Mouse (Mus musculus): ENCODE results near the gene Cdc42se2. TPM values are rescaled to one million over a fixed set of nuclear protein-coding genes. Genes with fewer than 3 reads are reported as not detected.

Gene Cdc42se2
- polyA plus RNA-seq, 1 experiment from 2014 or later = 15.4 TPM

DNA sequence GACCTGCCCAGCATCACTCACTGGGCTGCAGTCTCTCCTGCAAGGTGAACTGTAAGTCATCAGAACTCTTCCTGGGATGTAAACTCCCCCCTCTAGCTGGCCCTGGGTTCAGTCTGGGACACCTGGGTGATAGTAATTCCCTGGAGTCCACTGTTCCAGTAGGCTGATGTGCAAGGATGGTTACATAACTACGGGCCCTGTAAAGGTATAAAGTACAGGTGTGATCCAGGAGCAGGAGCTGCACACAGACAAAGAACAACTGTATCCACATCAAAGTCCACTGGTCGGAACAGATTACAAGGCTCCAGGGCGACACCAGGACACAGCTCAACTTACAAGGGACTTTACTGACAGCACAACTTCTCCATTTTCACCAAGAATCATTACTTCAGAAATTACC lies 23.6 kb upstream of the Cdc42se2 start:
- H3K9ac ChIP-seq (replicated peaks) = no peak overlapping the region
- H3K27me3 ChIP-seq (ENCODE audit: insufficient read depth, low read length) = no peaks in the 10 kb centered on the region
- H3K27ac ChIP-seq (ENCODE audit: low read depth) = no peak overlapping the region
- H3K4me3 ChIP-seq (ENCODE audit: low read depth, low read length) = no peak overlapping the region
- DNase-seq (no peak), ATAC-seq (peak; percentile 62)
- WGBS (ENCODE audit: insufficient replicate concordance) = 44% methylated on average over 3 of the region's 3 CpGs
- TF ChIP-seq EP300 (IDR thresholded peaks at IDR 0.05; ENCODE audit: low read depth) (no peak), CTCF (IDR thresholded peaks at IDR 0.05; ENCODE audit: low read depth) (no peak)
- H3K9me3 ChIP-seq (ENCODE audit: low read length) = 0 out of 2 replicates have a peak, but pooled peaks cover 2% of the 10 kb centered on the region
- H3K4me2 ChIP-seq (ENCODE audit: low read depth, low read length) = no peak overlapping the region
- no peaks in the 10 kb centered on the region for H3K36me3 ChIP-seq (replicated peaks; ENCODE audit: insufficient read depth, low read length)
- H3K4me1 ChIP-seq (ENCODE audit: insufficient read depth) = peaks cover 9% of the 10 kb centered on the region

DNA sequence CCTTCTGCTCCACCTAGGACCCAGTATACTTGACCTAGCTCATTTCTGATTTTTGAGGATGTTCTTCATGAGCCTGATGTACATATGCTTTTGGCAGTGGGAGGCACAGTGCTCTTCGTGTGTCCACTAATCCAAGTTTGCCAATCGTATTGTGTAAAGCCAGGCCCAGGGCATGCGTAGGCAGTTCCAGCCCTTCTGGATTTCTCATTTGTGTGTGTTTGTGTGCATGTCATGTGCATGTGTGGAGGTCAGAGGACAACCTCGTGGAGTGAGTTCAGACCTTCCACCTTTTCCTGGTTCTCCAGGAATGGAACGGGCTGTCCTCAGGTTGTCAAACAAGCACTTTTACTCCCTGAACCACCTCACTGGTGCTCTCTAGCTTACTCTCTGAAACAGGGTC lies 22.1 kb upstream of the Cdc42se2 start:
- H3K36me3 ChIP-seq (replicated peaks; ENCODE audit: insufficient read depth, low read length) = no peaks in the 10 kb centered on the region
- H3K4me3 ChIP-seq (ENCODE audit: low read depth, low read length) = no peak overlapping the region
- H3K27ac ChIP-seq (ENCODE audit: low read depth) = no peak overlapping the region
- peak; percentile 74 for ATAC-seq
- H3K27me3 ChIP-seq (ENCODE audit: insufficient read depth, low read length) = no peaks in the 10 kb centered on the region
- no peak for DNase-seq
- H3K9ac ChIP-seq (replicated peaks) = no peak overlapping the region
- TF ChIP-seq CTCF (IDR thresholded peaks at IDR 0.05; ENCODE audit: low read depth) = no peak
- no peak for TF ChIP-seq EP300 (IDR thresholded peaks at IDR 0.05; ENCODE audit: low read depth)
- H3K9me3 ChIP-seq (ENCODE audit: low read length) = no peaks in the 10 kb centered on the region
- H3K4me2 ChIP-seq (ENCODE audit: low read depth, low read length) = no peak overlapping the region
- H3K4me1 ChIP-seq (ENCODE audit: insufficient read depth) = peaks cover 9% of the 10 kb centered on the region
- 67% methylated on average over 5 of the region's 5 CpGs for WGBS (ENCODE audit: insufficient replicate concordance)

DNA sequence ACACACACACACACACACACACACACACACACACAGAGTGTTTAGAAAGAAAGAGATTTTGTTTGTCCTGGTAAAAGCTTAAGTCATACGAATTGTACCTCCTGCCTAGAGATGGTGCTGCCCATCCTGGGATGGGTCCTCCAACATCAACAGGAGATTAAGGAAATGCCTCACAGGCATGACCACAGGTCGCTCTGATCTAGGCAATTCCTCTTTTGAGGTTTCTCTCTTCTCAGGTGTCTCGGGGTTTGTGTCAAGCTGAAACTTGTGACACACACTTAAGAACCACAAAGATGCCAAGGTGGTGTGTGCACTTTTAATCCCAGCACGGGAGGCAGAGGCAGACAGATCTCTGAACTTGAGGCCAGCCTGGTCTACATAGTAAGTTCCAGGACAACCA lies 20.7 kb upstream of the Cdc42se2 start:
- no peak overlapping the region for H3K9ac ChIP-seq (replicated peaks)
- ATAC-seq (no peak), DNase-seq (no peak)
- 50% methylated on average over 4 of the region's 4 CpGs for WGBS (ENCODE audit: insufficient replicate concordance)
- H3K36me3 ChIP-seq (replicated peaks; ENCODE audit: insufficient read depth, low read length) = no peaks in the 10 kb centered on the region
- H3K9me3 ChIP-seq (ENCODE audit: low read length) = no peaks in the 10 kb centered on the region
- H3K4me1 ChIP-seq (ENCODE audit: insufficient read depth) = peaks cover 9% of the 10 kb centered on the region
- H3K27ac ChIP-seq (ENCODE audit: low read depth) = peak overlapping the region; percentile 11; the same call in 1 of the 2 replicates
- TF ChIP-seq EP300 (IDR thresholded peaks at IDR 0.05; ENCODE audit: low read depth) = no peak
- no peak for TF ChIP-seq CTCF (IDR thresholded peaks at IDR 0.05; ENCODE audit: low read depth)
- H3K4me2 ChIP-seq (ENCODE audit: low read depth, low read length) = 0 out of 2 replicates have a peak overlapping the region, but pooled peaks have one; percentile 18
- no peak overlapping the region for H3K4me3 ChIP-seq (ENCODE audit: low read depth, low read length)
- no peaks in the 10 kb centered on the region for H3K27me3 ChIP-seq (ENCODE audit: insufficient read depth, low read length)

DNA sequence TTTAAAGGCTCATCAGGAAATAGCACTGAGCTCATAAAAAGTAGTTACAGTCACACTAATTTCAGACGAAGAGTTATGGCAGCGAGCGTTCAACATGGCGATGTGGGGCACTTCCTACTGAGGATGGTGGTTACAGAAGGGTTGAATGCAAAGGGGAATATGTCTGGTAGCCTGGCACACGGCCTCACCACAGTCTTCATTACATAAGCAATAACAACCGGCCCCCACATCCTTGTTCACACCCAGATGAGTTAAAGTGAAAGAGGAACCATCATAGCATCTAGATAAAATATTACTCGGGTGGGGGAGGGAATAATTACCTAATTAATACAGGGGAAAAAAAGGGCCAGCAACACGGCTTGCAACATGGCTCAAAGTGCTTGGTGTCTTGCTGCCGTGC lies 20.2 kb upstream of the Cdc42se2 start:
- 33% methylated on average over 9 of the region's 9 CpGs for WGBS (ENCODE audit: insufficient replicate concordance)

DNA sequence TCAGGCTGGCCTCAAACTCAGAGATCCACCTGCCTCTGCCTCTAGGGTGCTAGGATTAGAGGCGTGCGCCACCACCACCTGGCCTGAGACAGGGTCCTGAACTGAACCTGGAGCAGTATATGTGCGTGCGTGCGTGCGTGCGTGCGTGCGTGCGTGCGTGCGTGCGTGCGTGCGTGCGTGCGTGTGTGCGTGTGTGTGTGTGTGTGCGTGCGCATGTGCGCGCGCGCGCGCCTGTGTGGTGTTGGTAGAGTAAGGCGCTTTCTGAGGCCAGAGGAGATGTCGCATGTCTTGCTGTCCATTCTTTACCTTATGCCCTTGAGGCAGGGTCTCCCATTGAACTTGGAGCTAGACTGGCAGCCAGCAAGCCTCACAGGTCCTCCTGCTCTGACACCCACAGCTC lies 19.4 kb upstream of the Cdc42se2 start:
- TF ChIP-seq CTCF (IDR thresholded peaks at IDR 0.05; ENCODE audit: low read depth) (no peak), EP300 (IDR thresholded peaks at IDR 0.05; ENCODE audit: low read depth) (no peak)
- Histone ChIP-seq H3K4me1 (ENCODE audit: insufficient read depth) (peaks cover 13% of the 10 kb centered on the region), H3K9ac (replicated peaks) (no peak overlapping the region), H3K36me3 (replicated peaks; ENCODE audit: insufficient read depth, low read length) (no peaks in the 10 kb centered on the region), H3K27ac (ENCODE audit: low read depth) (no peak overlapping the region), H3K4me2 (ENCODE audit: low read depth, low read length) (no peak overlapping the region), H3K4me3 (ENCODE audit: low read depth, low read length) (no peak overlapping the region), H3K27me3 (ENCODE audit: insufficient read depth, low read length) (no peaks in the 10 kb centered on the region), H3K9me3 (ENCODE audit: low read length) (no peaks in the 10 kb centered on the region)
- ATAC-seq (no peak), DNase-seq (no peak)
- 88% methylated on average over 28 of the region's 28 CpGs for WGBS (ENCODE audit: insufficient replicate concordance)

More for the DNA sequence above, 20.2 kb upstream of the Cdc42se2 start:
- Histone ChIP-seq H3K9me3 (ENCODE audit: low read length) (no peaks in the 10 kb centered on the region), H3K36me3 (replicated peaks; ENCODE audit: insufficient read depth, low read length) (no peaks in the 10 kb centered on the region), H3K27me3 (ENCODE audit: insufficient read depth, low read length) (no peaks in the 10 kb centered on the region), H3K9ac (replicated peaks) (no peak overlapping the region), H3K4me2 (ENCODE audit: low read depth, low read length) (peak overlapping the region; percentile 11; the same call in 1 of the 2 replicates), H3K4me1 (ENCODE audit: insufficient read depth) (peaks cover 12% of the 10 kb centered on the region), H3K27ac (ENCODE audit: low read depth) (peak overlapping the region; percentile 64), H3K4me3 (ENCODE audit: low read depth, low read length) (no peak overlapping the region)
- peak; percentile 27 for DNase-seq
- peak; percentile 34 for ATAC-seq
- TF ChIP-seq CTCF (IDR thresholded peaks at IDR 0.05; ENCODE audit: low read depth) = no peak
- TF ChIP-seq EP300 (IDR thresholded peaks at IDR 0.05; ENCODE audit: low read depth) = no peak

DNA sequence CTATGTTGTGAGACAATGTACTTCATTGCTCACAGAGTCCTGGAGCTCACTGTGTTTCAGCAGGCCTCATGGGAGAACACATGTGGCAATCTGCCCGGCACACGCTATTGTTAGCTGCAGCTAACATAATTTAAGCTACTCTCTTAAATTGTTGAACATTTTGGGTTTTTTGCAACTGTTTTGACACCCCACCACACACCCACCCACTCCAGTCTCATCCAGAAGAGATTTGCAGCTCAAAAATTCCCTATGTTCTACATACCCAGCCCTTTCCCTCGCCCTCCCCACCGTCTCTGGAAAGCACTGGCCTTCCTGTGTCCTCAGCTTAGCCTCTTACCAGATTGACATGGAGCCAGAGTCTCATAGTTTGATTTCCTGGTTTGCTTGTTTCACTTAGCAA lies 17.7 kb upstream of the Cdc42se2 start:
- H3K9me3 ChIP-seq (ENCODE audit: low read length) = no peaks in the 10 kb centered on the region
- H3K4me1 ChIP-seq (ENCODE audit: insufficient read depth) = peaks cover 11% of the 10 kb centered on the region
- no peak for ATAC-seq
- no peak overlapping the region for H3K4me3 ChIP-seq (ENCODE audit: low read depth, low read length)
- TF ChIP-seq EP300 (IDR thresholded peaks at IDR 0.05; ENCODE audit: low read depth) (no peak), CTCF (IDR thresholded peaks at IDR 0.05; ENCODE audit: low read depth) (no peak)
- no peak overlapping the region for H3K4me2 ChIP-seq (ENCODE audit: low read depth, low read length)
- H3K9ac ChIP-seq (replicated peaks) = no peak overlapping the region
- 81% methylated on average over 4 of the region's 4 CpGs for WGBS (ENCODE audit: insufficient replicate concordance)
- no peak for DNase-seq
- H3K27me3 ChIP-seq (ENCODE audit: insufficient read depth, low read length) = no peaks in the 10 kb centered on the region
- H3K36me3 ChIP-seq (replicated peaks; ENCODE audit: insufficient read depth, low read length) = no peaks in the 10 kb centered on the region
- H3K27ac ChIP-seq (ENCODE audit: low read depth) = no peak overlapping the region

DNA sequence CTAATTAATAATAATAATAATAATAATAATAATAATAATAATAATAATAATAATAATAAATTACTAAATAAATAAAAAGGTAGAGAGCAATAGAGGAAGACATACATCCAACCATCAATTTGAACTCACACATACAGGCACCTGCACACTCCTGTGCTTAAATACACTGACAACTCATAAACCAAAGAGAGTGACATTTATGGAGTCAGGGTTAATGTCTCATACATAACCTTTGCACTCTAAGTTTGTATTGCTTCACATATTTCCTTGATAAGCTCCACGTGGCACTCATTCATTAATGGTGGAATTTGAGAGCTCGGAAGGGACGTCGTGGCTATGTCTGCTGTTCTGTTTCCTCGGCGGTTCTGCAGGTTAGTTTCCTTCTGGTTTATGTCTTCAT lies 15.1 kb upstream of the Cdc42se2 start:
- Histone ChIP-seq H3K36me3 (replicated peaks; ENCODE audit: insufficient read depth, low read length) (no peaks in the 10 kb centered on the region), H3K27ac (ENCODE audit: low read depth) (0 out of 2 replicates have a peak overlapping the region, but pooled peaks have one; percentile 42), H3K4me1 (ENCODE audit: insufficient read depth) (peaks cover 11% of the 10 kb centered on the region), H3K4me2 (ENCODE audit: low read depth, low read length) (0 out of 2 replicates have a peak overlapping the region, but pooled peaks have one; percentile 33), H3K9me3 (ENCODE audit: low read length) (no peaks in the 10 kb centered on the region), H3K9ac (replicated peaks) (no peak overlapping the region), H3K27me3 (ENCODE audit: insufficient read depth, low read length) (no peaks in the 10 kb centered on the region), H3K4me3 (ENCODE audit: low read depth, low read length) (no peak overlapping the region)
- WGBS (ENCODE audit: insufficient replicate concordance) = 40% methylated on average over 6 of the region's 6 CpGs
- TF ChIP-seq CTCF (IDR thresholded peaks at IDR 0.05; ENCODE audit: low read depth) (no peak), EP300 (IDR thresholded peaks at IDR 0.05; ENCODE audit: low read depth) (no peak)
- no peak for DNase-seq
- no peak for ATAC-seq

All from liver, postnatal 0 days (tissue).